Mouse (Mus musculus) spleen, adult 2 months (tissue): Measurements from ENCODE around the gene Parm1.

Source experiments
- CTCF ChIP-seq: fragments of 200-500 bp; IDR thresholded peaks from 2 replicates; pipeline ENCODE4 v1.5.1; 2011; ENCODE audit warnings: mild to moderate bottlenecking, inconsistent platforms; ENCODE audit not compliant: insufficient read depth, insufficient read length, insufficient replicate concordance; ENCODE audit errors: extremely low read depth
- POLR2A ChIP-seq: fragments of 200-500 bp; IDR thresholded peaks from 2 replicates; pipeline ENCODE4 v1.6.1; 2011; ENCODE audit warnings: low read depth, low read length, inconsistent platforms

GRCm38 (mm10) chr5:91578924-91579323 is 61.5 kb downstream of the Parm1 start:
- TF ChIP-seq CTCF (no peak), POLR2A (no peak)
